Mouse (Mus musculus) small intestine, adult 2 months (tissue): Measurements from ENCODE around the gene Ssc4d. TPM values are rescaled to one million over a fixed set of nuclear protein-coding genes. Genes with fewer than 3 reads are reported as not detected.

Experiments
- H3K27ac ChIP-seq: fragments of 200-500 bp; 2 replicates; pipeline ENCODE4 v1.5.1; 2012; ENCODE audit warnings: low read depth, low read length, control low read depth, inconsistent platforms; ENCODE audit not compliant: insufficient read depth
- H3K27me3 ChIP-seq: fragments of 200-500 bp; 2 replicates; pipeline ENCODE4 v1.6.1; 2012; ENCODE audit warnings: mild to moderate bottlenecking, moderate library complexity, low read length, inconsistent platforms; ENCODE audit not compliant: control insufficient read depth, insufficient read depth
- H3K36me3 ChIP-seq: fragments of 200-500 bp; 2 replicates; pipeline ENCODE4 v1.6.1; 2012; ENCODE audit warnings: mild to moderate bottlenecking, low read length, control low read depth, inconsistent platforms; ENCODE audit not compliant: control insufficient read depth, insufficient read depth
- H3K4me1 ChIP-seq: fragments of 200-500 bp; 2 replicates; pipeline ENCODE4 v1.6.1; 2012; ENCODE audit warnings: low read length, inconsistent platforms, mixed read lengths; ENCODE audit not compliant: control insufficient read depth, insufficient read depth, insufficient read length
- H3K4me3 ChIP-seq: fragments of 200-500 bp; 2 replicates; pipeline ENCODE4 v1.5.1; 2012; ENCODE audit warnings: low read depth, mild to moderate bottlenecking, control low read depth, inconsistent platforms, low read length, moderate library complexity
- CTCF ChIP-seq: fragments of 200-500 bp; IDR thresholded peaks from 2 replicates; pipeline ENCODE4 v1.5.1; 2012; ENCODE audit warnings: low read depth, mild to moderate bottlenecking, control low read depth, inconsistent platforms, low read length, moderate library complexity, mixed read lengths; ENCODE audit not compliant: insufficient replicate concordance, insufficient read length; ENCODE audit errors: extremely low read depth
- POLR2A ChIP-seq: fragments of 200-500 bp; IDR thresholded peaks from 2 replicates; pipeline ENCODE4 v1.6.1; 2012; ENCODE audit warnings: low read depth, mild to moderate bottlenecking, control low read depth, inconsistent platforms, low read length, moderate library complexity
- WGBS: fragments of 180-500 bp; shearing (Covaris S2); methylation state at CpG from one replicate; pipeline ENCODE4 v1.1.7; 2018; 5-methylcytosine and 5-hydroxymethylcytosine counted together
- polyA plus RNA-seq: library from polyadenylated mRNA; depleted of rRNA; stranded (reverse); fragments of >200 nt; gene quantifications from 2 replicates; pipeline ENCODE4 v1.2.3, GENCODE M21; 2012; rRNA removed

The Ssc4d gene
- 3.6 and 3.9 TPM in 2 replicates for polyA plus RNA-seq

DNA sequence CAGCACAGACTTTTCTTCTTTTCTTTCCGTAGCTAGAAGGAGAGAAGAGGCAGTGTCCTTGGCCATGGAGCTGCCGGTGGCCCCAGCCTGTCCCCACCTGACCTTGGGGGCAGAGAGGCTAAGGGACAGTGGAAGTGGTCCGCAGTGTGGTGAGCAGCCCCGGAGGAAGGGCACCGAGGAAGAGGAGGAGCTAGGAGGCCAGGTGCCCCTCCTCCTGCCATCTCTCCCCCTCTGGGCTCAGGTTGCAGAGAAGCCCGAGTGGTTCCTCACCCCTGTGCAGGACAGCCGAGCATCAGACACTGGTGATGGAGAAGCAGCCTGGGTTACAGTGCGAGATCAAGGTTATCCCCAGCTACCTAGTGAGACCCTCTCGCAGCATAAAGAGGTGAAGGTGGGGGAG, at the start of gene Ssc4d:
Gene Ssc4d, minus strand, starts transcription at position 167 of the 400 bp plus-strand sequence.
- WGBS: 28% methylated on average over 9 of the region's 9 CpGs
- Histone ChIP-seq H3K36me3 (no peaks in the 10 kb centered on the region), H3K4me3 (no peak within 1 kb of the TSS), H3K27ac (no peak within 1 kb of the TSS), H3K4me1 (no peaks in the 10 kb centered on the region), H3K27me3 (no peaks in the 10 kb centered on the region)
- TF ChIP-seq CTCF (no peak), POLR2A (no peak)

DNA sequence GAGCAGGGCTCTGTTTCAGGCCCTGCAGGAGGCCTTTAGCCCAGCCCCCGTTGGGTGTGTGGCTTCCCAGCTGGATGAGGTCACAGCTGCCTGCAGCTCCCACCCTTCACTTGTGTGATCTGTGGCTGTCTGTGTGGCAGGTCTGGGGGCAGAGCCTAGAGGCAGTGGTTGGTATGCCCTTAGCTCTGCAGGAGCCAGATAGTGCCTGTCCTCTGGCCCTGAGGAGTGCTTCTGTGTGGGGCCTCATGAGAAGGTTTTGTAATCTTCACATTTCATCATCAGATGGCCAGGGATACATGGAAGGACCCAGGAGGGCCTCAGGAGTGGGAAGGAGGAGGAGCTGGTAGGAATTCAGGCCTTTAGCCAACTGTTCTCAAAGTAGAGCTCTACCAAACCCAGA, 45.6 kb upstream of the Ssc4d start:
- no peak overlapping the region for H3K27ac ChIP-seq
- no peak overlapping the region for H3K4me3 ChIP-seq
- H3K27me3 ChIP-seq: no peaks in the 10 kb centered on the region
- H3K36me3 ChIP-seq: peaks cover 2% of the 10 kb centered on the region; the same call in 1 of the 2 replicates
- no peak for TF ChIP-seq POLR2A
- TF ChIP-seq CTCF: no peak
- 60% methylated on average over 1 of the region's 1 CpGs for WGBS
- H3K4me1 ChIP-seq: peaks cover 10% of the 10 kb centered on the region; the same call in 1 of the 2 replicates

DNA sequence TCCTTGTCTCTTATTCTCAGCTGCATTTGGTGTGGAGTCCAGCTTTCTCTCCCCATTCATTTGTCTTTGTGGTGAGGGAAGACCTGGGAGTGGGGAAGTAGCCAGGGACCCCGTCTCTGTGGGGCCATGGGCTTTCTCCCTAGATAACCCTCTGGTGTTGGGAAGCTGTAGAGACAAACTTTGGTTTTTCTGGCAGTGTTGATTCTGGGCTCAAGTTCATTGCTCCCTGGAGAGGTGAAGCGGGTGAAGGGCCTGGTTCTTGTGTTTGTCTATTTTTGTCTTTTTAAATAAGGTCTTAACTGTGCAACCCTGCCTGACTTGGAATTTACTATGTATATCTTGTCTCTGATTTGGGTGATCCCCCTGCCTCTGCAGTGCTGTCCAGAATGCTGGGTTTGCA, 44.4 kb upstream of the Ssc4d start:
- WGBS: 89% methylated on average over 2 of the region's 2 CpGs
- Histone ChIP-seq H3K4me3 (no peak overlapping the region), H3K36me3 (peaks cover 2% of the 10 kb centered on the region; the same call in 1 of the 2 replicates), H3K27ac (no peak overlapping the region), H3K4me1 (peaks cover 10% of the 10 kb centered on the region; the same call in 1 of the 2 replicates), H3K27me3 (no peaks in the 10 kb centered on the region)
- TF ChIP-seq POLR2A: no peak
- TF ChIP-seq CTCF: no peak

DNA sequence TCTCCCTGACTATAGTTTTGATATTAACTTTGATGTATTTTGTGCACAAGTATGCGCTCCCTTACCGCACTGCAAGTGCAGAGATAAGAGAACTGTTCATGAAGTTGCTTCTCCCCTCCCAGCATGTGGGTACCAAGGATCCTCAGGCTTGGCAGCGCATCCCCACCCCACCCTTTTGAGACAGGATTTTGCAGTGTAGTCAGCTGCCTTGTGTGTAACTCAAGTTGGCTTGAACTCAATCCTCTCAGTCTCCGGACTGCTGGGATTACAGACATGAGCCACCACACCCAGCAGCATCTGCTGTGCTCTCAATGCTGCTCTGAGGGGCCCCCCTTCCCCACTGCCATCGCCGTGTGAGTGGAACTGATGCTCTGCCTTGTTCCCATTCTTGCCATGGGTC, 42.9 kb upstream of the Ssc4d start:
- Histone ChIP-seq H3K36me3 (peaks cover 7% of the 10 kb centered on the region), H3K27me3 (no peaks in the 10 kb centered on the region), H3K4me1 (peaks cover 8% of the 10 kb centered on the region; the same call in 1 of the 2 replicates), H3K27ac (no peak overlapping the region), H3K4me3 (no peak overlapping the region)
- TF ChIP-seq POLR2A: no peak
- TF ChIP-seq CTCF: no peak
- 93% methylated on average over 6 of the region's 6 CpGs for WGBS

DNA sequence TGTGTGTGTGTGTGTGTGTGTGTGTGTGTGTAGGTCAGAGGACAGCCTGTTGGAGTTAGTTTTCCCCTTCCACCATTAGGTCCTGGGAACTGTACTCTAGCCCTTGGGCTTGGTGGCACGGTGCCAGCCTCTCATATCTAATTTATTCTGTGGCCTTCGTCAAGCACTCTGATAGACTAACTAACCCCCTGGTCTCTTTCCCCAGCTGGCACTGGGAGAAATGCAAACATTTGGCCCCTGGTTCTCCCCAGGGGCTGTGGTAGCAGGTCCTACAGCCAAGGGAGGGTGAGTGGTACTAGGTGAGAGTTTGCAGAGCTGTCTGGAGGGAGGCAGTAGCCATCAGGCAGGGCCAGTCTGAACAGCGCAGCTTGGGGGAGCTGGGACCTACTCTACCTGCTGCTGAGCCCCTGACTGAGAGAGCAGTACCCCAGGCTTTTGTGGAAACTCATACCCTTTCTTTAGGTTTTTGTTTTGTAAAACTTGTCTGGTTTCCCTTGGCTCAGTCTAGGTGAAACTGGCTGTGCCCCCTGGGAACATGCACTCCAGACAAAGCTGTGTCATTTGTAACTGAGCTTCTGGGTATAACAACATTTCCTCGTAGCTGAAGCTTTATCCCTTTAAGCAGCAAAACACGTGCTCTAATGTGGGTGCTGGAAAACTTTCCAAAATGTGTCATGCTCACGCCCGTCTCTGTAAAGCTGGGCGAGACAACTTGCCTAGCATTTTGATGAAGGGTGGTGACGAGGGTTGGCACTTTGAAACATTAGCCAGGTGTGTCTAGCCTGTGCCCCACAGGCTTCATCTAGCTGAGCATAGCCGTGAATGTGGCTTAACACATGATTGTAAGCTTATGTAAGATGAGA, 41.9 kb upstream of the Ssc4d start:
- Histone ChIP-seq H3K4me1 (peaks cover 8% of the 10 kb centered on the region; the same call in 1 of the 2 replicates), H3K27me3 (no peaks in the 10 kb centered on the region), H3K4me3 (no peak overlapping the region), H3K27ac (no peak overlapping the region), H3K36me3 (peaks cover 17% of the 10 kb centered on the region)
- TF ChIP-seq CTCF (no peak), POLR2A (no peak)
- 38% methylated on average over 10 of the region's 10 CpGs for WGBS

DNA sequence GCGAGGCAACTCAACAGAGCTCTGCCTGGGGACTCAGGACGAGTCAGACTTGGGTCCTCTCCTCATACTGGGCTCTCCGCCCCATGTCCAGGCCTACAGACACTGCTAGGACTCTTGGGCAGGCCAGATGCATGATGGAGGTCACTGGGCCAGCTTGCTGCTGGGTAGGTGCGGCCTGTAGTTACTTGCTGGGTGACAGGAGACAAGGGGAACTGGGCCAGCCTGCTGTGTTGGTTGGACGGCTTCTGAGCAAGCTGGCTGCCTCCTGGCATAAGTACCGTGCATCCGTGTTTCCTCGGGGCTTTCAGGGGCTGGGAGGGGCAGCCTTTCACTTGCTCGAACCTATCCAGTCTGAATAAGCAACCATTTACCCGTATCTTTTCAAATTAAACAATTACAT, 41.3 kb upstream of the Ssc4d start:
- peaks cover 17% of the 10 kb centered on the region for H3K36me3 ChIP-seq
- no peak overlapping the region for H3K27ac ChIP-seq
- TF ChIP-seq CTCF: no peak
- TF ChIP-seq POLR2A: no peak
- no peak overlapping the region for H3K4me3 ChIP-seq
- H3K27me3 ChIP-seq: no peaks in the 10 kb centered on the region
- WGBS: 58% methylated on average over 10 of the region's 10 CpGs
- peaks cover 8% of the 10 kb centered on the region; the same call in 1 of the 2 replicates for H3K4me1 ChIP-seq

DNA sequence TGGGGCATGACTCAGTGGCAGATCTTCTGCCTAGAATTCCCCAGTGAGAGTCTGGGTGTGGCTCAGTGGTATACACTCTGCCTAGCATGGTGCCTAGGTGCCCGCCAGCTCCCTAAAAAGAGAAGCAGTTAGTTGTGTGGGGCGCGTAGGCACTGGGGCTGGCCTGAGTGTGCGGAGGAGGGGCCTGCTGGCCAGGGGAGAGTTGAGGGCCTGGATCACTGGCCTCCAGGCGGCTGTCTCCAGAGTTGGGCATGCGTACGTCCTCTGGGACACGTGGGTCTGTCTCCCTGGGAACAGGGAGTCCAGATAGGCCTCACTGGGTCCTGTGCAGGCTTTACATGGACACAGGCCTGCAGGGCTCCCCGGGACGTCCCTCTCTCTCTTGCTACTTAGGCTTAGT, 40.5 kb upstream of the Ssc4d start:
- Histone ChIP-seq H3K4me1 (peaks cover 8% of the 10 kb centered on the region; the same call in 1 of the 2 replicates), H3K27ac (no peak overlapping the region)
- 94% methylated on average over 10 of the region's 10 CpGs for WGBS

More for the DNA sequence above, 40.5 kb upstream of the Ssc4d start:
- peaks cover 23% of the 10 kb centered on the region for H3K36me3 ChIP-seq
- H3K27me3 ChIP-seq: no peaks in the 10 kb centered on the region
- H3K4me3 ChIP-seq: no peak overlapping the region
- TF ChIP-seq POLR2A (no peak), CTCF (no peak)
